ENCODE assay signal across 8 mouse cellular contexts in the genomic region with DNA sequence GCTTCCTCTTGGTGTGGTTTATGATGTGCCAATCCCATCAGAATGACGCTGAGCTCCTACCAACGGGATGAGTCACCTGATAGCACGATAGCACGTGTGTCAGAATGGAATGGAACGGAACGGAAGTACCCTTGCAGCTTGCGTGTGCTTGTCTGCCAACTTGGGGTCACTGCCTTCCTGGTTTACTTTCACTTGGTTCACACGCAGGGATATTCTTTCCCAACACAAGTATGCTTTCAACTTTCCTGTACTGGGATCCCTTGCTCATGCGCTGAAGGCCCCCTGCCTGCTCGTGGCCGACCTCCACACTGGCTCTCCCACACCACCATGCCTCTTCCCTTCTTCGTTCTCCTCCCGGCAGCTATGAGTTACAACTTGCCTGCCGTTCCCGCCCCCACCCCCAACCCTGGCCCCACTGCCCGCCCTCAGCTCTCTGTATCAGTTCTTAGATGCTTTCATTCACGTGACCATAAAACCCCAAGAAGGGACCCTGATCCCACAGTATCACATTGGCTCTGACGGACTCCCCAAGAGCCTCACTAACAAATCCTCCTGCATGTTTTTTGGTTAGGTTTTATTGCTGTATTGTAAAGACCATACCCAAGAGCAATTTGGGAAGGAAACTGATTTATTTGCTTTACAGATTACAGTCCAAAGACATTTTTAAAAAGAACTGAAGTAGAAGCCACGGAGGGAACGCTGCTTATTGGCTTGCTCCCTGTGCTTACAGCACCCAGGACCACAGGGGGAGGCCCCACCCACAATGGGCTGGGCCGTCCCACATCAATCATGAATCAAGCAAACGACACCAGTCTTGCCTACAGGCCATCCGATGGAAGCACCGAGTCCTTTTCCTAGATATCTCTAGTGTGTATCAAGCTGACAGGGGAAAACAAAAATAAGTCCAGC. TPM values are rescaled to one million over a fixed set of nuclear protein-coding genes. Genes with fewer than 3 reads are reported as not detected.
DNase-seq lines count a peak whose midpoint lies in the region; ATAC-seq and TF ChIP-seq lines count a peak whose summit lies in the region.

No protein-coding gene starts in this region.

- H3K9me3 ChIP-seq in forebrain, embryonic 13.5 days (replicated peaks) = no peaks in the 10 kb centered on the region
- no peaks in the 10 kb centered on the region for H3K9me3 ChIP-seq in intestine, embryonic 14.5 days (ENCODE audit: control insufficient read depth, low read length)
- no peaks in the 10 kb centered on the region for H3K9me3 ChIP-seq in liver, postnatal 0 days (ENCODE audit: low read length)
- H3K9me3 ChIP-seq in neural tube, embryonic 11.5 days (ENCODE audit: control insufficient read depth, low read length) = no peaks in the 10 kb centered on the region

- no peak overlapping the region; the same call in 1 of the 2 replicates for H3K4me3 ChIP-seq in forebrain, embryonic 13.5 days
- H3K4me3 ChIP-seq in intestine, embryonic 14.5 days (ENCODE audit: low read depth, low read length) = peak overlapping the region; percentile 81
- H3K4me3 ChIP-seq in liver, postnatal 0 days (ENCODE audit: low read depth, low read length) = peak overlapping the region; percentile 73
- H3K4me3 ChIP-seq in neural tube, embryonic 11.5 days (ENCODE audit: low read depth, low read length) = no peak overlapping the region

- no peak overlapping the region for H3K9ac ChIP-seq in forebrain, embryonic 13.5 days
- peak overlapping the region; percentile 11; the same call in 1 of the 2 replicates for H3K9ac ChIP-seq in intestine, embryonic 14.5 days (ENCODE audit: low read length)
- H3K9ac ChIP-seq in liver, postnatal 0 days (replicated peaks) = peak overlapping the region; percentile 16
- H3K9ac ChIP-seq in neural tube, embryonic 11.5 days (ENCODE audit: low read length) = peak overlapping the region; percentile 36; the same call in 1 of the 2 replicates

- peak overlapping the region; percentile 78 for H3K4me2 ChIP-seq in forebrain, embryonic 13.5 days
- peak overlapping the region; percentile 53 for H3K4me2 ChIP-seq in intestine, embryonic 14.5 days (ENCODE audit: low read length)
- peak overlapping the region; percentile 80 for H3K4me2 ChIP-seq in liver, postnatal 0 days (ENCODE audit: low read depth, low read length)
- H3K4me2 ChIP-seq in neural tube, embryonic 11.5 days (ENCODE audit: low read depth) = peak overlapping the region; percentile 23

- no peak overlapping the region for H3K27ac ChIP-seq in forebrain, embryonic 13.5 days
- peak overlapping the region; percentile 63 for H3K27ac ChIP-seq in intestine, embryonic 14.5 days (ENCODE audit: low read depth)
- H3K27ac ChIP-seq in liver, postnatal 0 days (ENCODE audit: low read depth) = peak overlapping the region; percentile 63
- H3K27ac ChIP-seq in neural tube, embryonic 11.5 days (ENCODE audit: low read depth, low read length) = no peak overlapping the region

- no peak for TF ChIP-seq EP300 in liver, postnatal 0 days (IDR thresholded peaks at IDR 0.05; ENCODE audit: low read depth)

- peaks cover 21% of the 10 kb centered on the region for H3K4me1 ChIP-seq in forebrain, embryonic 13.5 days
- H3K4me1 ChIP-seq in intestine, embryonic 14.5 days (replicated peaks; ENCODE audit: control insufficient read depth, insufficient read depth, low read length) = peaks cover 14% of the 10 kb centered on the region
- H3K4me1 ChIP-seq in liver, postnatal 0 days (ENCODE audit: insufficient read depth) = peaks cover 23% of the 10 kb centered on the region
- H3K4me1 ChIP-seq in neural tube, embryonic 11.5 days (ENCODE audit: control insufficient read depth, insufficient read depth, low read length) = peaks cover 10% of the 10 kb centered on the region

- ATAC-seq in CD4-positive, CD25-positive, alpha-beta regulatory T cell, adult 4 months = peak; percentile 73
- ATAC-seq in forebrain, embryonic 13.5 days = no peak
- peak; percentile 73 for ATAC-seq in intestine, embryonic 14.5 days (replicated peaks; ENCODE audit: low FRiP score, low TSS enrichment, low read depth)
- peak; percentile 75 for ATAC-seq in liver, postnatal 0 days
- peak; percentile 49; the same call in 1 of the 2 replicates for ATAC-seq in neural tube, embryonic 11.5 days (ENCODE audit: insufficient read depth, low FRiP score, low TSS enrichment)

- DNase-seq in adrenal gland, postnatal 10 days = peak; percentile 77
- peak; percentile 68 for DNase-seq in intestine, embryonic 14.5 days (ENCODE audit: low spot score)
- DNase-seq in liver, postnatal 0 days = peak; percentile 77
- peak; percentile 43 for DNase-seq in neural tube, embryonic 11.5 days (ENCODE audit: low spot score)
- DNase-seq in left cerebral cortex, postnatal 14 days (ENCODE audit: low spot score in 2 of 2) = no peak
- no peak for DNase-seq in testis, postnatal 14 days (ENCODE audit: low spot score)

- TF ChIP-seq CTCF in liver, postnatal 0 days (IDR thresholded peaks at IDR 0.05; ENCODE audit: low read depth) = 0 out of 2 replicates have a peak, but pooled peaks have one; percentile 6

- 41% methylated on average over 24 of the region's 24 CpGs for WGBS in forebrain, embryonic 13.5 days
- WGBS in intestine, embryonic 14.5 days = 16% methylated on average over 24 of the region's 24 CpGs
- 10% methylated on average over 24 of the region's 24 CpGs for WGBS in liver, postnatal 0 days (ENCODE audit: insufficient replicate concordance)
- WGBS in neural tube, embryonic 11.5 days = 30% methylated on average over 24 of the region's 24 CpGs

- intact Hi-C loops in left cerebral cortex, postnatal 14 days (cut with DNase I) = loop anchor here (5.0 kb wide), 1 partner anchor 48 kb away; a partner anchor contains a TSS

- no peaks in the 10 kb centered on the region for H3K27me3 ChIP-seq in forebrain, embryonic 13.5 days
- no peaks in the 10 kb centered on the region for H3K27me3 ChIP-seq in intestine, embryonic 14.5 days (replicated peaks; ENCODE audit: control insufficient read depth, insufficient read depth, low read length)
- no peaks in the 10 kb centered on the region for H3K27me3 ChIP-seq in liver, postnatal 0 days (ENCODE audit: insufficient read depth, low read length)
- H3K27me3 ChIP-seq in neural tube, embryonic 11.5 days (ENCODE audit: control insufficient read depth, insufficient read depth, low read length) = no peaks in the 10 kb centered on the region

- peaks cover 24% of the 10 kb centered on the region for H3K36me3 ChIP-seq in forebrain, embryonic 13.5 days (ENCODE audit: poor library complexity, severe bottlenecking)
- H3K36me3 ChIP-seq in intestine, embryonic 14.5 days (ENCODE audit: control insufficient read depth, insufficient read depth, low read length) = peaks cover 22% of the 10 kb centered on the region
- peaks cover 23% of the 10 kb centered on the region for H3K36me3 ChIP-seq in liver, postnatal 0 days (replicated peaks; ENCODE audit: insufficient read depth, low read length)
- H3K36me3 ChIP-seq in neural tube, embryonic 11.5 days (ENCODE audit: control insufficient read depth, insufficient read depth, low read length) = peaks cover 3% of the 10 kb centered on the region; the same call in 1 of the 2 replicates

RNA-seq across cellular contexts. Expression of a gene that starts 1.3 kb away (rescaled TPM):
- polyA plus RNA-seq in CD4-positive, CD25-positive, alpha-beta regulatory T cell, adult 4 months (2017; shearing (Covaris generic)) = 10 to 100 TPM; 17.0 to 37.0 TPM
- 10 to 100 TPM; 28.4 to 32.3 TPM for total RNA-seq in adrenal gland, postnatal 10 days (2021)
- 29.9 and 35.7 TPM in 2 replicates for polyA plus RNA-seq in forebrain, embryonic 13.5 days (2015; fragmentation: Nextera tagmentation; extraction: Ambion mirVana)
- polyA plus RNA-seq in intestine, embryonic 14.5 days (2014; fragmentation: Nextera tagmentation; extraction: Ambion mirVana) = 24.5 and 24.6 TPM in 2 replicates
- 6.7 and 8.0 TPM in 2 replicates for polyA plus RNA-seq in liver, postnatal 0 days (2015; fragmentation: Nextera tagmentation; extraction: Ambion mirVana)
- 30.6 and 32.9 TPM in 2 replicates for polyA plus RNA-seq in neural tube, embryonic 11.5 days (2014; fragmentation: Nextera tagmentation; extraction: Ambion mirVana)
- total RNA-seq in left cerebral cortex, postnatal 14 days (2021) = 10 to 100 TPM; 37.1 to 37.9 TPM

RNA-seq across cellular contexts. Expression of a gene that starts 17.9 kb away (rescaled TPM):
- 1 to 10 TPM; 1.2 to 4.6 TPM for polyA plus RNA-seq in CD4-positive, CD25-positive, alpha-beta regulatory T cell, adult 4 months (2017; shearing (Covaris generic))
- 10 to 100 TPM; 15.7 to 25.8 TPM for total RNA-seq in adrenal gland, postnatal 10 days (2021)
- polyA plus RNA-seq in forebrain, embryonic 13.5 days (2015; fragmentation: Nextera tagmentation; extraction: Ambion mirVana) = 47.3 and 57.6 TPM in 2 replicates
- 38.2 and 49.7 TPM in 2 replicates for polyA plus RNA-seq in intestine, embryonic 14.5 days (2014; fragmentation: Nextera tagmentation; extraction: Ambion mirVana)
- polyA plus RNA-seq in liver, postnatal 0 days (2015; fragmentation: Nextera tagmentation; extraction: Ambion mirVana) = 9.4 and 10.6 TPM in 2 replicates
- 58.8 and 64.4 TPM in 2 replicates for polyA plus RNA-seq in neural tube, embryonic 11.5 days (2014; fragmentation: Nextera tagmentation; extraction: Ambion mirVana)
- 10 to 100 TPM; 21.6 to 23.0 TPM for total RNA-seq in left cerebral cortex, postnatal 14 days (2021)

RNA-seq across cellular contexts. Expression of a gene that starts 18.0 kb away (rescaled TPM):
- polyA plus RNA-seq in CD4-positive, CD25-positive, alpha-beta regulatory T cell, adult 4 months (2017; shearing (Covaris generic)) = 10 to 100 TPM; 14.5 to 16.7 TPM
- 10 to 100 TPM; 25.7 to 29.6 TPM for total RNA-seq in adrenal gland, postnatal 10 days (2021)
- 28.9 and 33.0 TPM in 2 replicates for polyA plus RNA-seq in forebrain, embryonic 13.5 days (2015; fragmentation: Nextera tagmentation; extraction: Ambion mirVana)
- 41.9 and 42.9 TPM in 2 replicates for polyA plus RNA-seq in intestine, embryonic 14.5 days (2014; fragmentation: Nextera tagmentation; extraction: Ambion mirVana)
- polyA plus RNA-seq in liver, postnatal 0 days (2015; fragmentation: Nextera tagmentation; extraction: Ambion mirVana) = 11.5 and 12.5 TPM in 2 replicates
- polyA plus RNA-seq in neural tube, embryonic 11.5 days (2014; fragmentation: Nextera tagmentation; extraction: Ambion mirVana) = 30.9 and 31.0 TPM in 2 replicates
- total RNA-seq in left cerebral cortex, postnatal 14 days (2021) = 10 to 100 TPM; 30.0 to 32.7 TPM

RNA-seq across cellular contexts. Expression of a gene that starts 30.9 kb away (rescaled TPM):
- under 1 TPM in 1 of 2 experiments, not detected in 1; 0.28 TPM for polyA plus RNA-seq in CD4-positive, CD25-positive, alpha-beta regulatory T cell, adult 4 months (2017; shearing (Covaris generic))
- total RNA-seq in adrenal gland, postnatal 10 days (2021) = under 1 TPM; 0.15 to 0.18 TPM
- 0.18 and 0.23 TPM in 2 replicates for polyA plus RNA-seq in forebrain, embryonic 13.5 days (2015; fragmentation: Nextera tagmentation; extraction: Ambion mirVana)
- polyA plus RNA-seq in intestine, embryonic 14.5 days (2014; fragmentation: Nextera tagmentation; extraction: Ambion mirVana) = 0.11 and 0.54 TPM in 2 replicates
- 0.16 and 0.17 TPM in 2 replicates for polyA plus RNA-seq in liver, postnatal 0 days (2015; fragmentation: Nextera tagmentation; extraction: Ambion mirVana)
- polyA plus RNA-seq in neural tube, embryonic 11.5 days (2014; fragmentation: Nextera tagmentation; extraction: Ambion mirVana) = 0.20 TPM in 2 replicates
- total RNA-seq in left cerebral cortex, postnatal 14 days (2021) = not detected

RNA-seq across cellular contexts. Expression of a gene that starts 48.4 kb away (rescaled TPM):
- 10 to 100 TPM; 58.0 to 61.9 TPM for polyA plus RNA-seq in CD4-positive, CD25-positive, alpha-beta regulatory T cell, adult 4 months (2017; shearing (Covaris generic))
- 100 to 1,000 TPM; 116 to 169 TPM for total RNA-seq in adrenal gland, postnatal 10 days (2021)
- 28.4 and 29.8 TPM in 2 replicates for polyA plus RNA-seq in forebrain, embryonic 13.5 days (2015; fragmentation: Nextera tagmentation; extraction: Ambion mirVana)
- polyA plus RNA-seq in intestine, embryonic 14.5 days (2014; fragmentation: Nextera tagmentation; extraction: Ambion mirVana) = 40.8 and 41.1 TPM in 2 replicates
- polyA plus RNA-seq in liver, postnatal 0 days (2015; fragmentation: Nextera tagmentation; extraction: Ambion mirVana) = 34.5 and 36.2 TPM in 2 replicates
- 28.6 and 30.0 TPM in 2 replicates for polyA plus RNA-seq in neural tube, embryonic 11.5 days (2014; fragmentation: Nextera tagmentation; extraction: Ambion mirVana)
- 10 to 100 TPM; 41.3 to 42.9 TPM for total RNA-seq in left cerebral cortex, postnatal 14 days (2021)

Comparison
In these comparisons a context has a peak if more than half of its experiments do, and no peak if none do; other contexts are left out.
1. DNase-seq: peak in adrenal gland, postnatal 10 days (single experiment), intestine, embryonic 14.5 days (single experiment), liver, postnatal 0 days (single experiment) and neural tube, embryonic 11.5 days (single experiment); none in left cerebral cortex, postnatal 14 days (0 of 2) and testis, postnatal 14 days (single experiment).
2. H3K27ac ChIP-seq: peak in intestine, embryonic 14.5 days (single experiment) and liver, postnatal 0 days (single experiment); none in forebrain, embryonic 13.5 days (single experiment) and neural tube, embryonic 11.5 days (single experiment).
3. H3K4me2 ChIP-seq: peak in every context shown above with its lines; median percentile 80 in liver, postnatal 0 days; 78 in forebrain, embryonic 13.5 days; 53 in intestine, embryonic 14.5 days; 23 in neural tube, embryonic 11.5 days.
4. H3K4me3 ChIP-seq: peak in intestine, embryonic 14.5 days (single experiment) and liver, postnatal 0 days (single experiment); none in forebrain, embryonic 13.5 days (single experiment) and neural tube, embryonic 11.5 days (single experiment).